ENCODE assay signal across 1 mouse cellular context in the genomic region with DNA sequence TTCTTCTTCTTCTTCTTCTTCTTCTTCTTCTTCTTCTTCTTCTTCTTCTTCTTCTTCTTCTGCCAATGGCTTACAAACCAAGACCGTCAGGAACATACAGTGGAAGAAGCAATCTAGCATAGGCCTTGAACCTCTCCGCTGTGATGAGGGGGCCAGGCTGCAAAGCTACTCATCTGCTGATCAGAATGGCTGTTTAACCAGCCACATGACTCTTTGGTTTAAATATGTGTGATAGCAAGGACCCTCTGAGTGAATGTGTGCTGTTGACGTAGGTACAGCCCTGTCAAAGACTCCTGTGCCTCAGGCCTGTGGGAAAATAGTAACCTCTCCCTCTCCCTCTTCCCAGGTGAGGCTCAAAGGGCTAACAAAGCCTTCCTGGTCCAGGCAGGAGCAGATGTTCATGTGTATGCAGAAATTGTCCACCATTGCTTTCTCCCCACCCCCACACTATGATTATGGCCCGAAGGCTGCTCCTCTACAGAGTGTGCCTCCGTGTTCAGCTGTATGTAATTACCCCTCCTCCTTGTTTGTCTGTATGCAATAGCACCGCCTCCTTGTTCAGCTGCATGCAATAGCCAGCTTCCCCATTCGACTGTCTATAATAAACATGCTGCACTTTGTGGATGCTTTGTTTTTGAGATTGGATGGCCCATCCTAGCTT.
TF ChIP-seq lines count a peak whose summit lies in the region.

No protein-coding gene starts in this region.

TF ChIP-seq in MEL, 35 proteins besides CTCF, POLR2A, EP300 and RAD21 (continued from another document):
- TF ChIP-seq USF1 (IDR thresholded peaks at IDR 0.05; ENCODE audit: low read depth, low read length) (no peak), ZKSCAN1 (IDR thresholded peaks at IDR 0.05; ENCODE audit: low read depth, low read length) (no peak), E2F4 (IDR thresholded peaks at IDR 0.05; ENCODE audit: borderline replicate concordance, low read depth, low read length) (no peak), ZNF384 (IDR thresholded peaks at IDR 0.05; ENCODE audit: low read depth, low read length) (no peak), ETS1 (IDR thresholded peaks at IDR 0.05; ENCODE audit: low read depth, low read length) (no peak), BHLHE40 (IDR thresholded peaks at IDR 0.05; ENCODE audit: borderline replicate concordance, low read depth, low read length) (no peak), TBP (IDR thresholded peaks at IDR 0.05; ENCODE audit: low read depth, low read length) (no peak), CHD2 (IDR thresholded peaks at IDR 0.05; ENCODE audit: low read length) (no peak), GABPA (IDR thresholded peaks at IDR 0.05; ENCODE audit: low read depth, low read length) (no peak), USF2 (IDR thresholded peaks at IDR 0.05; ENCODE audit: borderline replicate concordance in 1 of 2, insufficient read depth in 1 of 2, low read depth in 1 of 2, low read length in 2 of 2) (no peak), ZC3H11A (IDR thresholded peaks at IDR 0.05; ENCODE audit: low read depth, low read length) (no peak)
